Mouse (Mus musculus) cerebellum, adult 11-12 months (tissue): Measurements from ENCODE around the gene Lce1a1.

Experiments used
- DNase-seq: peaks from one replicate; pipeline ENCODE4 v3.0.0; 2022

The Lce1a1 gene

GRCm38 (mm10) chr3:92648207-92648606 is at the start of gene Lce1a1:
Gene Lce1a1, minus strand, starts transcription at chr3:92648307.
- DNase-seq = no peak

GRCm38 (mm10) chr3:92694613-92695012 is 46.5 kb upstream of the Lce1a1 start:
- DNase-seq = no peak

GRCm38 (mm10) chr3:92691688-92692087 is 43.6 kb upstream of the Lce1a1 start:
- DNase-seq = no peak

- peak; percentile 17 for DNase-seq
These were observed 41.0 kb upstream of the Lce1a1 start for GRCm38 (mm10) chr3:92689154-92689553.

GRCm38 (mm10) chr3:92687110-92687509 is 39.0 kb upstream of the Lce1a1 start, which contains the start of gene Lce1d:
Gene Lce1d, minus strand, starts transcription at chr3:92687210.
- no peak for DNase-seq

GRCm38 (mm10) chr3:92678947-92679346 is 30.8 kb upstream of the Lce1a1 start, which contains the start of gene Lce1c:
Gene Lce1c, plus strand, starts transcription at chr3:92679247.
- no peak for DNase-seq

GRCm38 (mm10) chr3:92670215-92670614 is 22.1 kb upstream of the Lce1a1 start, which contains the start of gene Lce1a2:
Gene Lce1a2, minus strand, starts transcription at chr3:92670315.
- no peak for DNase-seq

- no peak for DNase-seq
These were observed 8.7 kb upstream of the Lce1a1 start, which contains the start of gene Lce1b for GRCm38 (mm10) chr3:92656826-92657225. Gene Lce1b, minus strand, starts transcription at chr3:92656926.

GRCm38 (mm10) chr3:92639854-92640253 is 8.3 kb downstream of the Lce1a1 start:
- DNase-seq = no peak

DNA sequence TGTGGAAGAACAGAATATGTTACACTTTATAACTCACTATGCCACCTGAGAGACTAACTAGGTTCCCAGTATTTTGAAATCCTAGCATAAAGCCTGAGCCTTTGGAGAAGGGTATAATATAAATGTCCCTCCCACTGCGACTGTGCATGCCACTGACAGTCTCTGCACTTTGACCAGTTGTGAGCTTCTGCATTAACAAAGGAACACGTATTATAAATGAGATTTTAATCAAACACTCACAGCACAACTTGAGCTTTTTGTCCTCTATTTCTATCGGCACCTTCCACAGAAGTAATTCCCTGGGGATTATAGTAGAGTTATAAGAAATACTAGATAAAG is 9.5 kb downstream of the Lce1a1 start:
- no peak for DNase-seq

- no peak for DNase-seq
These were observed 10.1 kb downstream of the Lce1a1 start for GRCm38 (mm10) chr3:92637745-92638652.

- DNase-seq = no peak
These were observed 26.5 kb downstream of the Lce1a1 start, which contains the start of gene Lce6a for GRCm38 (mm10) chr3:92621560-92621959. Gene Lce6a, minus strand, starts transcription at chr3:92621660.

DNA sequence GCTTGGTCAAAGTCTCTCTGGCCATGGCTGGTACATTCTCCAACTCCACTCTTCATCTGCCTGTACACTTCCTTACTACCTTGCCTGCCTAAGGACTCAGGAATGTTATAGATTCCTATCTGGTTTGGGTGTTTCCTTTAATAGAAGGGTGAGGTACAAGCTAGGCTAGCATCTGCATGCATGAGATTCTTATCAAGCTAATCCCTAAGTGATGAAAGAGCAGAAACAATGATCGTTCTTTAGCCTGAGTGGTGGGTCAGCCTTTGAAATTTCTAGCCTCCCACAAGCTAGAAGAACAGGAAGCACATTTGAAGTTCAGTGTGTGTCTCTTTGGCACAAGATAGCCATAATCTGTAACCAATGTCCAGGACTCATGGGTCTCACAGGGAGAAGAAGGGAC is 38.3 kb downstream of the Lce1a1 start:
- no peak for DNase-seq

DNA sequence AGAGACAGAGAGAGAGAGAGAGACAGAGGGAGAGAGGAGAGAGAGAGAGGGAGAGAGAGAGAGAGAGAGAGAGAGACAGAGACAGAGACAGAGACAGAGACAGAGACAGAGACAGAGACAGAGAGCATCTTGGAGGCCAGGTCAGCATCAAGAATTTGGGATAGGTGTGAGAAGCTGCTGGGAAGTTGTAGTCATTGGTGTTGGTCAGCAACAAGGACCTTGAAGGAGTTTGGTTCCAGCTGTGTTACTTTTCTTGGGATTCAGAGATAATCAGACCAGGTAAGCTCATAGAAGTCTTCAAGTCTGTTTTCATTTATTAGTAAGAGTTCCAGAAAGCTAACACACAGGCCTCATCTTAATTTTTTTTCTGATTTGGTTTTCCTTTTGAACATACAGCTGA is 40.7 kb downstream of the Lce1a1 start, which contains the start of gene 2210017I01Rik:
Gene 2210017I01Rik, minus strand, starts transcription at position 101 of the 400 bp plus-strand sequence.
- no peak for DNase-seq

DNA sequence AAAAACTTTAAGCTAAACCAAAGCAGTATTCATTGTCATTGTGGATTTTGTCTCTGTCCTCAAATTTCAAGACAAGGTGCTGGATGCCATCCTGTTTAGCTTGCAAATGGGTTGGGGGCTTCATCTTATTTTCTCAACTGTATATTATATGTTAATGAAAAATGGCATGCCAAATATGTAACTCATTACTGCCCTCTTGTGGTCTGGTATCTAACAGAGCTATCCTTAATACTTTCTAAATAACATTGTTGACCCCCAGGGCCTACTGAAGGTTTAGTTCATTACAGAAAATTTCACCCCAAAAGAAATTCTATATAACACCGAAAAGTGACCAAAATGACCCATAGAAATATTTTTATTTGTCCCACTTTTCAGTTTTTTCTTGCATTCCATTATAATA is 45.9 kb downstream of the Lce1a1 start:
- DNase-seq = no peak

DNA sequence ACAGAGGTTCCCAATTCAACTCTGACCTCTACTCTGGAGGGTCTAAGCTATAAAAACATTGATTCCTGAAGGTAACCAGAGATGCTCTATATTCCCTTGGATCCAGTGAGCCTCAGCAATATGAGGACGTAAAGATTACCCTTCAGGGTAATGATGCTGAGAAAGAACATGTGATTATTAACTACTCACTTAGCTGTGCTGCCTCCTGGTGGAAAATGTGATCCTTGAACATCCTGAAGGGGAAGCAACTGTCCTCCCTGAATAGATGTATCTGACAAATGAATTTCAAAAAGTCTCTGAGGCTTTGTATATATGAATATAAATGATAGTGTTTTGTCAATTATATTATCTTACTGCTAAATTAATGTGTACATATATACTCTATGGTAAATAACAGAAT is 47.7 kb downstream of the Lce1a1 start:
- no peak for DNase-seq

GRCm38 (mm10) chr3:92599973-92600372 is 48.1 kb downstream of the Lce1a1 start:
- no peak for DNase-seq

DNA sequence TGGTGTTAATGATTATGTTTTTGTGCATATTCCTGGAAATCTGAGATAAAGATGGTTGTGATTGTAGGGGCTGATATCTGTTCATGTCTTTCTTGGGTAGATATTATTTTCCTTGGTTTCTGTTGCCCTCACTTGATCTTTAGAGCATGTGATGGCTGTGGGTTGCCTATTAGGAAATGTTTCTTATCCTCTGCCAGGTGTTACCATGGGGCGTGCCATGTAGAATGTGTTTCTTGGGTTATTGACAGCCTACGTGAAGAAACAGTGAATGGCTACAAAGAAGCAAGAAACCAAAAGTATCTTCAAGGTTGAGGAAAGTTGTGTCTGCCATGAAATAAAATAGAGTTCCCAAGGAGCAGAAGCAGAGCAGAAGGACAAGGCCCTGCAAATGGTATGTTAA is 49.7 kb downstream of the Lce1a1 start:
- DNase-seq = no peak
